Mouse (Mus musculus): ENCODE measurements around the gene Nr6a1. TPM values are rescaled to one million over a fixed set of nuclear protein-coding genes. Genes with fewer than 3 reads are reported as not detected.

Nr6a1 gene
- 3.7 and 5.0 TPM in 2 replicates for polyA plus RNA-seq (2012; rRNA removed)

GRCm38 (mm10) chr2:38927115-38927979, at the start of gene Nr6a1:
Nr6a1 (minus strand) TSS chr2:38927688.

DNA sequence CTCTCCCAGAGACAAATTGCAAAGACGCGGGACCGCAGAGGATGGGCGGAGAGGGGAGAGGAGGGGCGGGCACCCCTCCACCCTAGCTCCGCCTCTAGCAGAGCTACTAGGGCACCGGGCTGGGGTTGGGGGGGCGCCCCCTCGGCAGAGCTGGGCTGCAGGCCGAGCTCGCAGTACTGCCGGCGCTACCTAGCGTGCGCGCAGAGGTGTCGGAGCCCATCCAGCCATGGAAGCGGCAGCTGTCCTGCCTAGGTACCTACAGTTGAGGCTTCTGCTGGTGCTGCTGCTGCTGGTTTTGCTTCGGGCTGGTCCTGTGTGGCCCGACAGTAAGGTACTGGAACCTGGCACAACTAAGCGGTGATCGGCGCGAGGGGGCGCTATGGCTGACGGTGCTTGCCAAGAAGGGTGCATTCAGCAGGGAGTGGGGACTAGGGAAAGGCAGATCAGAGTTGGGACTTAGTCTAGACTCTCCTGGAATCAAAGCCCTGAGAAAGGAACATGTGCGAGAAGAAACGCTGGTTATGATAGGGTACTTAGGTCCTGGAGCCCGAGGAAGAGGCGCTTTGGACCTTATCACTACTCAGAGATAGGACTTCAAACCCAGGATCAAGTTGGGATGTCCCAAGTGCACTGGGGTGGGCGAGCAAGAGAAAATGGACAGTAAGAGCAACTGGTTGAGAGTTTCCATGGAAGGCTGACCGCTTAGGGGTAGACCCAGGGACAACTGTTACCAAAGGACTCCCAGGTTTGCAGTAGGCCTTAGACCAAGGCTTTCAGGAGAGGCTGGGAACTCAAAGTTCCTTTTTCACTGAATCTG, 4.6 kb upstream of the Nr6a1 start, which contains the start of gene Olfml2a:
Olfml2a (plus strand) TSS at position 128 of the 817 bp plus-strand sequence.

GRCm38 (mm10) chr2:38714324-38714723, 213.2 kb downstream of the Nr6a1 start, which contains the start of gene Nr5a1:
Nr5a1 (minus strand) TSS chr2:38714542.

Other genes with a start within 250 kb of the Nr6a1 start
- gene Nr5a1, start 213.1 kb downstream of the Nr6a1 start, polyA plus RNA-seq (2012; rRNA removed) = 0.14 and 0.53 TPM in 2 replicates
- gene Olfml2a, start 4.3 kb upstream of the Nr6a1 start, polyA plus RNA-seq (2012; rRNA removed) = 2.3 and 3.2 TPM in 2 replicates
- 0.65 and 0.87 TPM in 2 replicates for gene Wdr38, start 69.8 kb upstream of the Nr6a1 start, polyA plus RNA-seq (2012; rRNA removed)
- 68.0 and 101 TPM in 2 replicates for gene Arpc5l, start 77.7 kb upstream of the Nr6a1 start, polyA plus RNA-seq (2012; rRNA removed)
- 817 and 836 TPM in 2 replicates for gene Rpl35, start 77.9 kb upstream of the Nr6a1 start, polyA plus RNA-seq (2012; rRNA removed)
- 31.9 and 39.1 TPM in 2 replicates for gene Golga1, start 137.9 kb upstream of the Nr6a1 start, polyA plus RNA-seq (2012; rRNA removed)